Comparison of ENCODE assay signal across 13 mouse cellular contexts in genomic region chr11:119035686-119036165, GRCm38 (mm10). TPM values are rescaled to one million over a fixed set of nuclear protein-coding genes. Genes with fewer than 3 reads are reported as not detected.
DNase-seq lines count a peak whose midpoint lies in the region; ATAC-seq and TF ChIP-seq lines count a peak whose summit lies in the region.
"Had no signal": no experiment of that assay in that cellular context is flagged by ENCODE, and none has a peak within 500 bp of the region (broad histone marks: within the 10 kb centered on the region; RNA-seq: fewer than 3 reads in every experiment).

No protein-coding gene starts in this region.

- TF ChIP-seq CTCF in E14TG2a.4 (conservative IDR thresholded peaks at IDR 0.05; ENCODE audit: low read length), result no peak
- TF ChIP-seq CTCF in brain, embryonic 14.5 days (IDR thresholded peaks at IDR 0.05; ENCODE audit: borderline replicate concordance, extremely low read depth, insufficient read depth, insufficient read length), result no peak
- TF ChIP-seq CTCF in forebrain, postnatal 0 days (IDR thresholded peaks at IDR 0.05; ENCODE audit: low read depth), result no peak

- peaks cover 63% of the 10 kb centered on the region for H3K4me1 ChIP-seq in E14TG2a.4 (replicated peaks; ENCODE audit: low read depth, low read length)
- peaks cover 15% of the 10 kb centered on the region; the same call in 1 of the 2 replicates for H3K4me1 ChIP-seq in forebrain, postnatal 0 days (ENCODE audit: insufficient read depth)
- H3K4me1 ChIP-seq in midbrain, embryonic 12.5 days, result peaks cover 63% of the 10 kb centered on the region
- peaks cover 36% of the 10 kb centered on the region for H3K4me1 ChIP-seq in intestine, embryonic 16.5 days (ENCODE audit: control insufficient read depth, insufficient read depth, low read length)

- ATAC-seq in forebrain, postnatal 0 days, result no peak
- ATAC-seq in midbrain, embryonic 12.5 days (ENCODE audit: low FRiP score, low read depth), result no peak
- ATAC-seq in intestine, embryonic 16.5 days, result no peak
- ATAC-seq: intestine, embryonic 15.5 days had no signal

- DNase-seq in brain, embryonic 14.5 days (ENCODE audit: low read depth), result peak; percentile 64
- DNase-seq in forebrain, postnatal 0 days, result no peak
- no peak for DNase-seq in lung, postnatal 4 days
- no peak for DNase-seq in spleen, postnatal 10 days (ENCODE audit: low spot score in 2 of 2)
- DNase-seq: adrenal gland, postnatal 36 days; cerebellum, postnatal 36 days had no signal

- peak overlapping the region; percentile 37; the same call in 1 of the 2 replicates for H3K4me3 ChIP-seq in E14TG2a.4 (replicated peaks; ENCODE audit: low read length)
- H3K4me3 ChIP-seq in forebrain, postnatal 0 days (ENCODE audit: low read depth, low read length), result peak overlapping the region; percentile 7; the same call in 1 of the 2 replicates
- H3K4me3 ChIP-seq in midbrain, embryonic 12.5 days, result peak overlapping the region; percentile 18
- no peak overlapping the region for H3K4me3 ChIP-seq in intestine, embryonic 16.5 days (ENCODE audit: low read length)
- H3K4me3 ChIP-seq: intestine, embryonic 15.5 days had no signal

- no peak overlapping the region for H3K9ac ChIP-seq in forebrain, postnatal 0 days
- H3K9ac ChIP-seq in midbrain, embryonic 12.5 days (replicated peaks), result peak overlapping the region; percentile 11; the same call in 1 of the 2 replicates
- H3K9ac ChIP-seq in intestine, embryonic 16.5 days (ENCODE audit: low read depth, low read length), result no peak overlapping the region
- H3K9ac ChIP-seq: intestine, embryonic 15.5 days had no signal

- H3K9me3 ChIP-seq in E14TG2a.4 (ENCODE audit: low read length), result peaks cover 11% of the 10 kb centered on the region
- H3K9me3 ChIP-seq in forebrain, postnatal 0 days (ENCODE audit: low read length), result no peaks in the 10 kb centered on the region
- no peaks in the 10 kb centered on the region for H3K9me3 ChIP-seq in midbrain, embryonic 12.5 days
- H3K9me3 ChIP-seq in intestine, embryonic 16.5 days (ENCODE audit: control insufficient read depth, low read length), result no peaks in the 10 kb centered on the region
- H3K9me3 ChIP-seq: intestine, embryonic 15.5 days; megakaryocyte, embryonic 14.5 days had no signal

- WGBS in forebrain, postnatal 0 days, result 19% methylated on average over 21 of the region's 21 CpGs
- WGBS in midbrain, embryonic 12.5 days, result under 1% methylated on average over 21 of the region's 21 CpGs
- 8% methylated on average over 21 of the region's 21 CpGs for WGBS in intestine, embryonic 16.5 days

- no peak for TF ChIP-seq POLR2A in brain, embryonic 14.5 days (IDR thresholded peaks at IDR 0.05; ENCODE audit: borderline replicate concordance, extremely low read depth, insufficient read depth, insufficient read length, poor library complexity, severe bottlenecking)

- H3K27ac ChIP-seq in forebrain, postnatal 0 days (ENCODE audit: low read depth, low read length), result no peak overlapping the region
- no peak overlapping the region for H3K27ac ChIP-seq in midbrain, embryonic 12.5 days (replicated peaks)
- no peak overlapping the region for H3K27ac ChIP-seq in intestine, embryonic 16.5 days (ENCODE audit: low read length)
- H3K27ac ChIP-seq: intestine, embryonic 15.5 days had no signal

- H3K4me2 ChIP-seq in forebrain, postnatal 0 days (ENCODE audit: low read depth), result peak overlapping the region; percentile 37
- peak overlapping the region; percentile 28 for H3K4me2 ChIP-seq in midbrain, embryonic 12.5 days (replicated peaks)
- H3K4me2 ChIP-seq in intestine, embryonic 16.5 days (ENCODE audit: low read depth, low read length), result no peak overlapping the region

- H3K36me3 ChIP-seq in E14TG2a.4 (ENCODE audit: insufficient read depth, low read length), result peaks cover 3% of the 10 kb centered on the region
- H3K36me3 ChIP-seq in forebrain, postnatal 0 days (ENCODE audit: insufficient read depth), result peaks cover 7% of the 10 kb centered on the region
- peaks cover 12% of the 10 kb centered on the region for H3K36me3 ChIP-seq in midbrain, embryonic 12.5 days
- H3K36me3 ChIP-seq in intestine, embryonic 16.5 days (ENCODE audit: control insufficient read depth, insufficient read depth, low read length), result peaks cover 6% of the 10 kb centered on the region

- peaks cover 88% of the 10 kb centered on the region for H3K27me3 ChIP-seq in E14TG2a.4 (ENCODE audit: insufficient read depth, low read length)
- peaks cover 39% of the 10 kb centered on the region for H3K27me3 ChIP-seq in forebrain, postnatal 0 days (ENCODE audit: insufficient read depth, low read length)
- H3K27me3 ChIP-seq in midbrain, embryonic 12.5 days, result peaks cover 62% of the 10 kb centered on the region
- H3K27me3 ChIP-seq in intestine, embryonic 16.5 days (replicated peaks; ENCODE audit: control insufficient read depth, insufficient read depth, low read length), result peaks cover 29% of the 10 kb centered on the region

RNA-seq across cellular contexts. Expression of gene Cbx8, which starts 5.0 kb away (rescaled TPM):
- polyA plus RNA-seq in brain, embryonic 14.5 days (2012; rRNA removed), result 6.5 and 10.4 TPM in 2 replicates
- total RNA-seq in forebrain, postnatal 0 days (2014; rRNA removed), result 14.2 and 21.9 TPM in 2 replicates
- polyA plus RNA-seq in forebrain, postnatal 0 days (2015; fragmentation: Nextera tagmentation; extraction: Ambion mirVana), result 5.3 and 8.5 TPM in 2 replicates
- polyA plus RNA-seq in midbrain, embryonic 12.5 days (2016; fragmentation: Nextera tagmentation; extraction: Ambion mirVana), result 12.1 and 15.1 TPM in 2 replicates
- polyA plus RNA-seq in intestine, embryonic 16.5 days (2015; fragmentation: Nextera tagmentation; extraction: Ambion mirVana), result 8.1 and 8.5 TPM in 2 replicates

RNA-seq across cellular contexts. Expression of gene Cbx2, which starts 13.0 kb away (rescaled TPM):
- 30.0 and 40.1 TPM in 2 replicates for polyA plus RNA-seq in brain, embryonic 14.5 days (2012; rRNA removed)
- 9.2 and 15.2 TPM in 2 replicates for total RNA-seq in forebrain, postnatal 0 days (2014; rRNA removed)
- polyA plus RNA-seq in forebrain, postnatal 0 days (2015; fragmentation: Nextera tagmentation; extraction: Ambion mirVana), result 6.4 TPM in 2 replicates
- 81.0 and 86.0 TPM in 2 replicates for polyA plus RNA-seq in midbrain, embryonic 12.5 days (2016; fragmentation: Nextera tagmentation; extraction: Ambion mirVana)
- 17.8 and 18.1 TPM in 2 replicates for polyA plus RNA-seq in intestine, embryonic 16.5 days (2015; fragmentation: Nextera tagmentation; extraction: Ambion mirVana)

RNA-seq across cellular contexts. Expression of gene Enpp7, which starts 47.7 kb away (rescaled TPM):
- polyA plus RNA-seq in brain, embryonic 14.5 days (2012; rRNA removed), result 0.07 TPM in 1 of 2 replicates, not detected in the other
- total RNA-seq in forebrain, postnatal 0 days (2014; rRNA removed), result not detected in 2 replicates
- not detected in 2 replicates for polyA plus RNA-seq in forebrain, postnatal 0 days (2015; fragmentation: Nextera tagmentation; extraction: Ambion mirVana)
- polyA plus RNA-seq in midbrain, embryonic 12.5 days (2016; fragmentation: Nextera tagmentation; extraction: Ambion mirVana), result not detected in 2 replicates
- polyA plus RNA-seq in intestine, embryonic 16.5 days (2015; fragmentation: Nextera tagmentation; extraction: Ambion mirVana), result 0.57 and 1.7 TPM in 2 replicates
- total RNA-seq: adrenal gland, postnatal 36 days; liver, adult 2 months; MEL had no signal
- polyA plus RNA-seq: liver, adult 2 months had no signal

RNA-seq across cellular contexts. Expression of gene Cbx4, which starts 50.3 kb away (rescaled TPM):
- polyA plus RNA-seq in brain, embryonic 14.5 days (2012; rRNA removed), result 30.0 and 34.7 TPM in 2 replicates
- 36.1 and 38.6 TPM in 2 replicates for total RNA-seq in forebrain, postnatal 0 days (2014; rRNA removed)
- 21.7 and 26.1 TPM in 2 replicates for polyA plus RNA-seq in forebrain, postnatal 0 days (2015; fragmentation: Nextera tagmentation; extraction: Ambion mirVana)
- 12.4 and 15.2 TPM in 2 replicates for polyA plus RNA-seq in midbrain, embryonic 12.5 days (2016; fragmentation: Nextera tagmentation; extraction: Ambion mirVana)
- polyA plus RNA-seq in intestine, embryonic 16.5 days (2015; fragmentation: Nextera tagmentation; extraction: Ambion mirVana), result 9.3 and 10.0 TPM in 2 replicates
